In the genomic region with DNA sequence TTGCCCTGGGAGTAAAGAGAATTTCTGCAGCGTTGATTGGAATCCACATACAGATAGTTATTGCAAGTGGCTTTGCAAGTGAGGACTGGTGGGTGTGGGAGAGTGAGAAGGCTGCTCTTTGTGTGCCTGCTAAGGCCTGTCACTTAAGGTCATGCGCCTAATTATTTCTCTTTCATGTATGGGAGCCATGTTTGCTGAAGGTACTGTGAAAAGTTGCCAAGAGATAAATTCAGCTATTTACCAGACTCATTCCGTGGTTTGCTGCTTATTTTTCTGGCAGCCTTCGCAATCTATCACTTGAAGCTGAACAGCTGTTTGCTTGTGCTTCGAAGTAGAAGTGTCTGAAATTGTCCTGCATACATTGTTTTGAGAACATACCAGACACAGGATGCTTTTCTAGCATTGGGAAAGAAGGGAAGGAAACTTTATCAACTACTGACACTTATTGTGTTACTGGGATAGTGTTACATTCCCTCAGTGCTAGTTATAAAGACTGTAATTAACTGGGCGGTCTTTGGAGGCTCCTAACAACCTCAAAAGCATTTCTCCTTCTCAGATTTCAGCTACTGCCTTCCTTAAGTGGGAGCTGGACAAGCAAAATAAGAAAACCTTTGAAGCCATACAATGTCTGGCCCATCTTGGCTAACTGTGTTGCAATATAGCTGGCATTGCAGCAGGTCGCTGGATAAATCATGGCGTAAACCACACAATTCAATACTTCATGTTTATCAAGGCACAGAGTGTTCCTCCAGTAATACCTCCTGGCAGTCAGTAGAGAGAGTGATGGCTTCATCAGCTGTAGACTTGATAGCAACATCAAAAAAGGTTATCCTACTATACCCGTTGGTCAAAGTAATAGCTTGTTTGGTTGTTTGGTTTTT, we compare ENCODE assay signal across 15 mouse cellular contexts. TPM values are rescaled to one million over a fixed set of nuclear protein-coding genes. Genes with fewer than 3 reads are reported as not detected.
DNase-seq lines count a peak whose midpoint lies in the region; ATAC-seq and TF ChIP-seq lines count a peak whose summit lies in the region.
"Had no signal": no experiment of that assay in that cellular context is flagged by ENCODE, and none has a peak within 500 bp of the region (broad histone marks: within the 10 kb centered on the region; RNA-seq: fewer than 3 reads in every experiment).

No protein-coding gene starts in this region.

- peak; percentile 89 for ATAC-seq in kidney, embryonic 16.5 days (ENCODE audit: low FRiP score, low TSS enrichment)
- ATAC-seq in embryonic facial prominence, embryonic 14.5 days (ENCODE audit: low read depth): peak; percentile 86
- ATAC-seq: intestine, postnatal 0 days had no signal

- no peak for TF ChIP-seq CTCF in testis, adult 2 months (IDR thresholded peaks at IDR 0.05; ENCODE audit: control insufficient read depth, insufficient read depth, insufficient replicate concordance, low read depth, low read length)

- WGBS in kidney, embryonic 16.5 days: 26% methylated on average over 9 of the region's 9 CpGs
- 49% methylated on average over 9 of the region's 9 CpGs for WGBS in embryonic facial prominence, embryonic 14.5 days

- DNase-seq in kidney, adult 11 months: no peak
- DNase-seq in testis, postnatal 14 days (ENCODE audit: low spot score): no peak
- DNase-seq in embryonic facial prominence, embryonic 14.5 days (ENCODE audit: low spot score): peak; percentile 64
- no peak for DNase-seq in layer of hippocampus, postnatal 25 days (ENCODE audit: extremely low spot score in 1 of 2, low spot score in 1 of 2)
- no peak for DNase-seq in thymus, postnatal 4 days
- DNase-seq: cerebellum, adult 11-12 months; gastrocnemius, postnatal 10 days; right cerebral cortex, adult 18-20 months had no signal

- no peak for TF ChIP-seq POLR2A in testis, adult 2 months (IDR thresholded peaks at IDR 0.05; ENCODE audit: control insufficient read depth, low read depth, low read length)

- H3K4me3 ChIP-seq in kidney, embryonic 16.5 days (ENCODE audit: low read length): no peak overlapping the region
- H3K4me3 ChIP-seq in testis, adult 2 months (ENCODE audit: control insufficient read depth, low read depth, low read length): no peak overlapping the region
- no peak overlapping the region for H3K4me3 ChIP-seq in embryonic facial prominence, embryonic 14.5 days (ENCODE audit: low read depth, low read length)
- H3K4me3 ChIP-seq: heart, embryonic 12.5 days had no signal

- H3K9me3 ChIP-seq in kidney, embryonic 16.5 days (ENCODE audit: low read length): no peaks in the 10 kb centered on the region
- H3K9me3 ChIP-seq in embryonic facial prominence, embryonic 14.5 days (ENCODE audit: control insufficient read depth, low read length): no peaks in the 10 kb centered on the region
- H3K9me3 ChIP-seq: heart, embryonic 12.5 days had no signal

- no peak overlapping the region for H3K9ac ChIP-seq in kidney, embryonic 16.5 days (replicated peaks; ENCODE audit: low read length)
- no peak overlapping the region for H3K9ac ChIP-seq in embryonic facial prominence, embryonic 14.5 days (ENCODE audit: low read depth, low read length)
- H3K9ac ChIP-seq: heart, embryonic 12.5 days had no signal

- no peaks in the 10 kb centered on the region for H3K4me1 ChIP-seq in kidney, embryonic 16.5 days (ENCODE audit: insufficient read depth, low read length)
- no peaks in the 10 kb centered on the region for H3K4me1 ChIP-seq in testis, adult 2 months (ENCODE audit: control insufficient read depth, insufficient read depth, low read length)
- H3K4me1 ChIP-seq in embryonic facial prominence, embryonic 14.5 days (ENCODE audit: control insufficient read depth, insufficient read depth, low read length): no peaks in the 10 kb centered on the region
- H3K4me1 ChIP-seq: heart, embryonic 12.5 days had no signal

- H3K4me2 ChIP-seq in kidney, embryonic 16.5 days (replicated peaks; ENCODE audit: low read depth, low read length): no peak overlapping the region
- no peak overlapping the region for H3K4me2 ChIP-seq in embryonic facial prominence, embryonic 14.5 days (ENCODE audit: low read depth, low read length)
- H3K4me2 ChIP-seq: heart, embryonic 12.5 days had no signal

- H3K27ac ChIP-seq in kidney, embryonic 16.5 days (ENCODE audit: low read length): peak overlapping the region; percentile 13; the same call in 1 of the 2 replicates
- H3K27ac ChIP-seq in testis, adult 2 months (ENCODE audit: control insufficient read depth, insufficient read depth, low read depth, low read length): peak overlapping the region; percentile 49
- H3K27ac ChIP-seq in embryonic facial prominence, embryonic 14.5 days (replicated peaks; ENCODE audit: low read depth, low read length): no peak overlapping the region

- no peaks in the 10 kb centered on the region for H3K27me3 ChIP-seq in kidney, embryonic 16.5 days (ENCODE audit: insufficient read depth, low read length)
- H3K27me3 ChIP-seq in testis, adult 2 months (ENCODE audit: control insufficient read depth, insufficient read depth, low read length): no peaks in the 10 kb centered on the region
- H3K27me3 ChIP-seq in embryonic facial prominence, embryonic 14.5 days (replicated peaks; ENCODE audit: control insufficient read depth, insufficient read depth, low read length): no peaks in the 10 kb centered on the region
- H3K27me3 ChIP-seq: heart, embryonic 12.5 days had no signal

- no peaks in the 10 kb centered on the region for H3K36me3 ChIP-seq in kidney, embryonic 16.5 days (ENCODE audit: insufficient read depth, low read length)
- H3K36me3 ChIP-seq in testis, adult 2 months (ENCODE audit: control insufficient read depth, insufficient read depth, low read length): no peaks in the 10 kb centered on the region
- H3K36me3 ChIP-seq in embryonic facial prominence, embryonic 14.5 days (ENCODE audit: control insufficient read depth, insufficient read depth, low read length): no peaks in the 10 kb centered on the region
- H3K36me3 ChIP-seq: heart, embryonic 12.5 days had no signal

RNA-seq across cellular contexts. Expression of a gene that starts 34.8 kb away (rescaled TPM):
- polyA plus RNA-seq in kidney, embryonic 16.5 days (2015; fragmentation: Nextera tagmentation; extraction: Ambion mirVana): 0.27 TPM in 1 of 2 replicates, not detected in the other
- polyA plus RNA-seq in testis, adult 2 months (2012; rRNA removed): 4.4 and 10.0 TPM in 2 replicates
- 0.56 and 0.64 TPM in 2 replicates for polyA plus RNA-seq in embryonic facial prominence, embryonic 14.5 days (2014; fragmentation: Nextera tagmentation; extraction: Ambion mirVana)
- total RNA-seq in layer of hippocampus, postnatal 25 days (2021): under 1 TPM; 0.44 to 0.63 TPM
- total RNA-seq: megakaryocyte-erythroid progenitor cell, adult 5-6 weeks; neutrophil, adult 5-6 weeks had no signal
- polyA plus RNA-seq: intestine, postnatal 0 days; liver, embryonic 16.5 days had no signal
